Mouse (Mus musculus): ENCODE measurements around the gene Aldh3b2. TPM values are rescaled to one million over a fixed set of nuclear protein-coding genes. Genes with fewer than 3 reads are reported as not detected.

Gene Aldh3b2
- polyA plus RNA-seq, 1 experiment: 0.36 TPM

GRCm38 (mm10) chr19:4004331-4004730 lies 32.2 kb downstream of the Aldh3b2 start:
- H3K4me3 ChIP-seq (replicated peaks; ENCODE audit: insufficient read depth, low read depth, low read length): no peak overlapping the region
- DNase-seq: no peak
- H3K4me1 ChIP-seq (ENCODE audit: control insufficient read depth, insufficient read depth, low read length): peaks cover 9% of the 10 kb centered on the region; the same call in 1 of the 2 replicates
- WGBS: 75% methylated on average over 15 of the region's 15 CpGs
- no peaks in the 10 kb centered on the region for H3K27me3 ChIP-seq (ENCODE audit: control insufficient read depth, insufficient read depth, low read length)
- no peak overlapping the region for H3K27ac ChIP-seq (ENCODE audit: insufficient read depth, low read length)
- no peak for TF ChIP-seq CTCF (IDR thresholded peaks at IDR 0.05; ENCODE audit: borderline replicate concordance, insufficient read depth, low read depth, low read length)
- TF ChIP-seq POLR2A (IDR thresholded peaks at IDR 0.05; ENCODE audit: borderline replicate concordance, insufficient read depth, low read length): no peak

GRCm38 (mm10) chr19:4005091-4005490 lies 33.0 kb downstream of the Aldh3b2 start:
- Histone ChIP-seq H3K4me1 (ENCODE audit: control insufficient read depth, insufficient read depth, low read length) (peaks cover 9% of the 10 kb centered on the region; the same call in 1 of the 2 replicates), H3K27me3 (ENCODE audit: control insufficient read depth, insufficient read depth, low read length) (no peaks in the 10 kb centered on the region), H3K27ac (ENCODE audit: insufficient read depth, low read length) (no peak overlapping the region), H3K4me3 (replicated peaks; ENCODE audit: insufficient read depth, low read depth, low read length) (no peak overlapping the region)
- TF ChIP-seq POLR2A (IDR thresholded peaks at IDR 0.05; ENCODE audit: borderline replicate concordance, insufficient read depth, low read length): no peak
- no peak for DNase-seq
- WGBS: 76% methylated on average over 9 of the region's 9 CpGs

- peaks cover 8% of the 10 kb centered on the region; the same call in 1 of the 2 replicates for H3K4me1 ChIP-seq (ENCODE audit: control insufficient read depth, insufficient read depth, low read length)
- DNase-seq: no peak
- 93% methylated on average over 8 of the region's 8 CpGs for WGBS
- no peak overlapping the region for H3K4me3 ChIP-seq (replicated peaks; ENCODE audit: insufficient read depth, low read depth, low read length)
- TF ChIP-seq CTCF (IDR thresholded peaks at IDR 0.05; ENCODE audit: borderline replicate concordance, insufficient read depth, low read depth, low read length): no peak
- TF ChIP-seq POLR2A (IDR thresholded peaks at IDR 0.05; ENCODE audit: borderline replicate concordance, insufficient read depth, low read length): no peak
- H3K27me3 ChIP-seq (ENCODE audit: control insufficient read depth, insufficient read depth, low read length): no peaks in the 10 kb centered on the region
- H3K27ac ChIP-seq (ENCODE audit: insufficient read depth, low read length): no peak overlapping the region
Measured at GRCm38 (mm10) chr19:4005971-4006370, 33.8 kb downstream of the Aldh3b2 start.

- no peak overlapping the region for H3K4me3 ChIP-seq (replicated peaks; ENCODE audit: insufficient read depth, low read depth, low read length)
- DNase-seq: no peak
- TF ChIP-seq CTCF (IDR thresholded peaks at IDR 0.05; ENCODE audit: borderline replicate concordance, insufficient read depth, low read depth, low read length) (no peak), POLR2A (IDR thresholded peaks at IDR 0.05; ENCODE audit: borderline replicate concordance, insufficient read depth, low read length) (no peak)
- peaks cover 8% of the 10 kb centered on the region; the same call in 1 of the 2 replicates for H3K4me1 ChIP-seq (ENCODE audit: control insufficient read depth, insufficient read depth, low read length)
- H3K27me3 ChIP-seq (ENCODE audit: control insufficient read depth, insufficient read depth, low read length): no peaks in the 10 kb centered on the region
- no peak overlapping the region for H3K27ac ChIP-seq (ENCODE audit: insufficient read depth, low read length)
- WGBS: 93% methylated on average over 5 of the region's 5 CpGs
Measured at GRCm38 (mm10) chr19:4011086-4011485, 39.0 kb downstream of the Aldh3b2 start.

DNA sequence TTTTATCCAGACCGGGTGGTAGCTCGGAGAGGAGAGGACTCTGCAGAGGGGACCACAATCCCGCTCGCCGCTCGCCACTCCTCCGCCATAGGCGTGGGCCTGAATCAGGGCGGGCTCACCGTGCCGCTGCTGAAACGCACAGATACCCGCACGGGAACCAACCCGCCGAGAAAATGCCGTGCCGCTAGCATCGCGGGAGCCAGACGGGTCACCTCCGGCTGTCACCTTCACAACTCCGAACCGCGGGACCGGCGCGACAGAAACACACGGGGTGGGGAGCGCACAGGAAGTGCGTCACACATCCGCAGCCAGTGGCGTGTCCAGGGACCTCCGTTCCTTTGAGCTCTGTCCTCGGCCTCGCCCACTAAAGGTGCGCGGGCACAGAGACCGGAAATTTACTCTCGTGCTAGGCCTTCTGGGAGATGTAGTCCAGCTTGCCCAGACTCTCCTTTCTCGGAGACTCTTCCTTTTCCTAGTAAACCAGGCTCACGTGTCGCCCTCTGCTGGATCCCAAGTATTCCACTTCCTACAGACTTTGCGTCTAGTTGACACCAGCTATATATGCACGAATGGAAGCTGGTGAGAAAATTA lies 40.4 kb downstream of the Aldh3b2 start, which contains the start of gene Ndufv1:
Ndufv1 (minus strand) TSS at position 375 of the 591 bp plus-strand sequence.
- peak within 1 kb of the TSS; percentile 74 for H3K4me3 ChIP-seq (replicated peaks; ENCODE audit: insufficient read depth, low read depth, low read length)
- under 1% methylated on average over 45 of the region's 45 CpGs for WGBS
- peaks cover 8% of the 10 kb centered on the region; the same call in 1 of the 2 replicates for H3K4me1 ChIP-seq (ENCODE audit: control insufficient read depth, insufficient read depth, low read length)
- TF ChIP-seq CTCF (IDR thresholded peaks at IDR 0.05; ENCODE audit: borderline replicate concordance, insufficient read depth, low read depth, low read length) (peak; percentile 83), POLR2A (IDR thresholded peaks at IDR 0.05; ENCODE audit: borderline replicate concordance, insufficient read depth, low read length) (peak; percentile 95)
- peak within 1 kb of the TSS; percentile 67 for H3K27ac ChIP-seq (ENCODE audit: insufficient read depth, low read length)
- no peaks in the 10 kb centered on the region for H3K27me3 ChIP-seq (ENCODE audit: control insufficient read depth, insufficient read depth, low read length)
- DNase-seq: peak; percentile 97 to 99

DNA sequence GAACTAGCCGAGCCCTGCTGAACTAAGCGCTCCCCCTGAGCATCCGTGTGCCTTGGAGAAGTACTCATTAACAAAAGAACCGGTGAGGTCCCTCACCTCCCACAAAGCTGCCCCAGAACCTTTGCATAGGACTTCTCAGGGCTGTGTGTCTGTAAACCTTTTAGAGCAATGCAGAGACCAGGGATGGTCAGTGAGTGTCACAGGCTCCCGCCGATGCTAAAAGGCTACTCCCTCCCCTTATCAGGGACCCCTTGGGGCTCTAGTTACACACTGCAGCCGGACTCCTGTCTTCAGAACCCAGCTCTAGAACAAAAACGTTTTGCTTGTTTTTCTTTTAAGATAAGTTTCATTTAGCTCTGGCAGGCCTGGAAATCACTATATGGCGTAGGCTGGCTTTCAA lies 40.9 kb downstream of the Aldh3b2 start:
- no peak for DNase-seq
- no peak for TF ChIP-seq POLR2A (IDR thresholded peaks at IDR 0.05; ENCODE audit: borderline replicate concordance, insufficient read depth, low read length)
- TF ChIP-seq CTCF (IDR thresholded peaks at IDR 0.05; ENCODE audit: borderline replicate concordance, insufficient read depth, low read depth, low read length): no peak
- Histone ChIP-seq H3K4me3 (replicated peaks; ENCODE audit: insufficient read depth, low read depth, low read length) (no peak overlapping the region), H3K27ac (ENCODE audit: insufficient read depth, low read length) (no peak overlapping the region), H3K4me1 (ENCODE audit: control insufficient read depth, insufficient read depth, low read length) (peaks cover 8% of the 10 kb centered on the region; the same call in 1 of the 2 replicates), H3K27me3 (ENCODE audit: control insufficient read depth, insufficient read depth, low read length) (no peaks in the 10 kb centered on the region)
- WGBS: 22% methylated on average over 9 of the region's 9 CpGs

DNA sequence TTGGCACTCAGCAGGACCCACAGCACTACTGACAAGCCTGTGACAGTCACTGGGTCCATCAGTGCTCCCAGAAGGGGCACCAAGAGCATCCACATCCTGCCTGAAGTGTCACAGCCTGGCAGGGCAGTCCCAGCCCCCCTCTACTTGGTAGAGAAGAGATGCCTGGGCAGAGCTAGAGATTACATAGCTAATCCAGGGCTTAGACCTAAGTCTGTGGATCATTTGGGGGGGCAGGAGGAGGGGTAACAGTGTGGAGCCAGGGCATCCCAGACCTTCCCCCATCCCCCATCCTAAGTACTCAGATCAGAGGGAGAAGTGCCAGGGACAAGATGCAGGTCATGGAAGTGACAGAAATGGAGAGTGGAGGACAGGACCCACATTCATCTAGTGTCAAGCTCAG lies 42.7 kb downstream of the Aldh3b2 start:
- Histone ChIP-seq H3K27me3 (ENCODE audit: control insufficient read depth, insufficient read depth, low read length) (no peaks in the 10 kb centered on the region), H3K27ac (ENCODE audit: insufficient read depth, low read length) (no peak overlapping the region), H3K4me3 (replicated peaks; ENCODE audit: insufficient read depth, low read depth, low read length) (no peak overlapping the region), H3K4me1 (ENCODE audit: control insufficient read depth, insufficient read depth, low read length) (peaks cover 19% of the 10 kb centered on the region)
- DNase-seq: no peak
- no peak for TF ChIP-seq CTCF (IDR thresholded peaks at IDR 0.05; ENCODE audit: borderline replicate concordance, insufficient read depth, low read depth, low read length)
- no peak for TF ChIP-seq POLR2A (IDR thresholded peaks at IDR 0.05; ENCODE audit: borderline replicate concordance, insufficient read depth, low read length)

DNA sequence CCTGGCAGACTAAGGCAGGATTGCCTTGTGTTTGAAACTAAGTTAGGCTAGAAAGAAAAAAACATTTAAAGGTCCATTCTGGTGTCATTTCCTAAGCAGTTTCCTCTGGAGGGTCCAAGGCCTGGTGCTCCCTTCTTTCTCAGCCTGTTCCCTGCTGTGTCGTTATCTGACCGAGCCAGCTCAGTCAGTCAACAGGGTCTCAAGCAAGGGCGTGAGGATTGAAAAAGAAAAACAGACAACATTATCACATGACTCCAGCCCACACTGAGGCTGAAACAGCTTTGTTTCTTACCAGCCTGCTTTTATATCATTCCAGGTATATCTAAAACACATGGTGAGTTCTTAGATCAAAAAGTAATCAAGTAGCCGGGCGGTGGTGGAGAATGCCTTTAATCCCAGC lies 43.5 kb downstream of the Aldh3b2 start:
- no peak for DNase-seq
- 75% methylated on average over 5 of the region's 5 CpGs for WGBS
- H3K4me1 ChIP-seq (ENCODE audit: control insufficient read depth, insufficient read depth, low read length): peaks cover 19% of the 10 kb centered on the region
- no peak overlapping the region for H3K27ac ChIP-seq (ENCODE audit: insufficient read depth, low read length)
- H3K4me3 ChIP-seq (replicated peaks; ENCODE audit: insufficient read depth, low read depth, low read length): no peak overlapping the region
- H3K27me3 ChIP-seq (ENCODE audit: control insufficient read depth, insufficient read depth, low read length): no peaks in the 10 kb centered on the region
- TF ChIP-seq POLR2A (IDR thresholded peaks at IDR 0.05; ENCODE audit: borderline replicate concordance, insufficient read depth, low read length) (no peak), CTCF (IDR thresholded peaks at IDR 0.05; ENCODE audit: borderline replicate concordance, insufficient read depth, low read depth, low read length) (no peak)

All from cerebellum, adult 2 months (tissue).